10 mouse cellular contexts compared by ENCODE assay signal in genomic region chr13:56258196-56259020, GRCm38 (mm10). TPM values are rescaled to one million over a fixed set of nuclear protein-coding genes. Genes with fewer than 3 reads are reported as not detected.
DNase-seq lines count a peak whose midpoint lies in the region; ATAC-seq and TF ChIP-seq lines count a peak whose summit lies in the region.
"Had no signal": no experiment of that assay in that cellular context is flagged by ENCODE, and none has a peak within 500 bp of the region (broad histone marks: within the 10 kb centered on the region; RNA-seq: fewer than 3 reads in every experiment).

No protein-coding gene starts in this region.

- DNase-seq in liver, postnatal 0 days: no peak
- DNase-seq in gastrocnemius, adult 18-20 months (ENCODE audit: low spot score): no peak
- no peak for DNase-seq in urinary bladder, adult 18-20 months (ENCODE audit: low spot score in 2 of 2)
- DNase-seq: liver, embryonic 13.5 days had no signal

- no peaks in the 10 kb centered on the region for H3K9me3 ChIP-seq in liver, embryonic 12.5 days (replicated peaks)
- H3K9me3 ChIP-seq in liver, postnatal 0 days (ENCODE audit: low read length): no peaks in the 10 kb centered on the region
- H3K9me3 ChIP-seq in embryonic facial prominence, embryonic 13.5 days: no peaks in the 10 kb centered on the region
- H3K9me3 ChIP-seq in intestine, embryonic 15.5 days: no peaks in the 10 kb centered on the region
- H3K9me3 ChIP-seq: liver, embryonic 13.5 days had no signal

- no peak for ATAC-seq in liver, embryonic 12.5 days
- ATAC-seq in liver, postnatal 0 days: no peak
- no peak for ATAC-seq in embryonic facial prominence, embryonic 13.5 days (ENCODE audit: insufficient number of reproducible peaks, insufficient read depth, low FRiP score, low TSS enrichment, low read depth)
- no peak for ATAC-seq in intestine, embryonic 15.5 days
- ATAC-seq: activated CD4-positive, CD25-positive, alpha-beta regulatory T cell, adult 4 months had no signal

- no peaks in the 10 kb centered on the region for H3K4me1 ChIP-seq in liver, embryonic 12.5 days
- no peaks in the 10 kb centered on the region for H3K4me1 ChIP-seq in liver, postnatal 0 days (ENCODE audit: insufficient read depth)
- peaks cover 20% of the 10 kb centered on the region for H3K4me1 ChIP-seq in embryonic facial prominence, embryonic 13.5 days
- H3K4me1 ChIP-seq in intestine, embryonic 15.5 days (replicated peaks): peaks cover 3% of the 10 kb centered on the region
- H3K4me1 ChIP-seq in small intestine, adult 2 months (ENCODE audit: control insufficient read depth, insufficient read depth, insufficient read length, low read length): peaks cover 4% of the 10 kb centered on the region; the same call in 1 of the 2 replicates
- H3K4me1 ChIP-seq: liver, embryonic 13.5 days had no signal

- no peak for TF ChIP-seq EP300 in liver, postnatal 0 days (IDR thresholded peaks at IDR 0.05; ENCODE audit: low read depth)

- peaks cover 99% of the 10 kb centered on the region for H3K27me3 ChIP-seq in liver, embryonic 12.5 days (replicated peaks)
- peaks cover 86% of the 10 kb centered on the region for H3K27me3 ChIP-seq in liver, postnatal 0 days (ENCODE audit: insufficient read depth, low read length)
- peaks cover 100% of the 10 kb centered on the region for H3K27me3 ChIP-seq in embryonic facial prominence, embryonic 13.5 days
- H3K27me3 ChIP-seq in intestine, embryonic 15.5 days (replicated peaks): peaks cover 95% of the 10 kb centered on the region
- H3K27me3 ChIP-seq in small intestine, adult 2 months (ENCODE audit: control insufficient read depth, insufficient read depth, low read length): peaks cover 61% of the 10 kb centered on the region

- no peak for TF ChIP-seq CTCF in liver, postnatal 0 days (IDR thresholded peaks at IDR 0.05; ENCODE audit: low read depth)
- TF ChIP-seq CTCF in small intestine, adult 2 months (IDR thresholded peaks at IDR 0.05; ENCODE audit: extremely low read depth, insufficient read length, insufficient replicate concordance, low read depth, low read length): no peak

- WGBS in liver, embryonic 12.5 days (ENCODE audit: insufficient replicate concordance): 3% methylated on average over 52 of the region's 52 CpGs
- whole genome bisulfite sequencing in liver, postnatal 0 days (ENCODE audit: insufficient replicate concordance): 4% methylated on average over 52 of the region's 52 CpGs
- under 1% methylated on average over 52 of the region's 52 CpGs for WGBS in embryonic facial prominence, embryonic 13.5 days
- WGBS in intestine, embryonic 15.5 days: 1% methylated on average over 52 of the region's 52 CpGs
- WGBS in small intestine, adult 2 months: 2% methylated on average over 52 of the region's 52 CpGs

- no peak overlapping the region for H3K9ac ChIP-seq in liver, embryonic 12.5 days
- H3K9ac ChIP-seq in liver, postnatal 0 days (replicated peaks): no peak overlapping the region
- 0 out of 2 replicates have a peak overlapping the region, but pooled peaks have one; percentile 17 for H3K9ac ChIP-seq in embryonic facial prominence, embryonic 13.5 days
- no peak overlapping the region for H3K9ac ChIP-seq in intestine, embryonic 15.5 days
- H3K9ac ChIP-seq: liver, embryonic 13.5 days had no signal

- 0 out of 2 replicates have a peak overlapping the region, but pooled peaks have one; percentile 6 for H3K4me2 ChIP-seq in liver, embryonic 12.5 days
- H3K4me2 ChIP-seq in liver, postnatal 0 days (ENCODE audit: low read depth, low read length): no peak overlapping the region
- H3K4me2 ChIP-seq in embryonic facial prominence, embryonic 13.5 days: peak overlapping the region; percentile 57
- H3K4me2 ChIP-seq in intestine, embryonic 15.5 days (replicated peaks): peak overlapping the region; percentile 47
- H3K4me2 ChIP-seq: liver, embryonic 13.5 days had no signal

- H3K27ac ChIP-seq in liver, embryonic 12.5 days: no peak overlapping the region
- H3K27ac ChIP-seq in liver, postnatal 0 days (ENCODE audit: low read depth): no peak overlapping the region
- no peak overlapping the region for H3K27ac ChIP-seq in embryonic facial prominence, embryonic 13.5 days
- H3K27ac ChIP-seq in intestine, embryonic 15.5 days: no peak overlapping the region
- H3K27ac ChIP-seq in small intestine, adult 2 months (ENCODE audit: insufficient read depth, low read depth, low read length): no peak overlapping the region
- H3K27ac ChIP-seq: liver, embryonic 13.5 days had no signal

- no peak overlapping the region for H3K4me3 ChIP-seq in liver, embryonic 12.5 days
- H3K4me3 ChIP-seq in liver, postnatal 0 days (ENCODE audit: low read depth, low read length): no peak overlapping the region
- H3K4me3 ChIP-seq in embryonic facial prominence, embryonic 13.5 days: peak overlapping the region; percentile 32
- H3K4me3 ChIP-seq in intestine, embryonic 15.5 days (replicated peaks): peak overlapping the region; percentile 15; the same call in 1 of the 2 replicates
- H3K4me3 ChIP-seq in small intestine, adult 2 months (ENCODE audit: low read depth, low read length): peak overlapping the region; percentile 22
- H3K4me3 ChIP-seq: erythroblast, embryonic 14.5 days; liver, embryonic 13.5 days had no signal

- no peak for TF ChIP-seq POLR2A in small intestine, adult 2 months (IDR thresholded peaks at IDR 0.05; ENCODE audit: low read depth, low read length)

- no peaks in the 10 kb centered on the region for H3K36me3 ChIP-seq in liver, embryonic 12.5 days
- H3K36me3 ChIP-seq in liver, postnatal 0 days (replicated peaks; ENCODE audit: insufficient read depth, low read length): no peaks in the 10 kb centered on the region
- no peaks in the 10 kb centered on the region for H3K36me3 ChIP-seq in embryonic facial prominence, embryonic 13.5 days
- H3K36me3 ChIP-seq in intestine, embryonic 15.5 days: no peaks in the 10 kb centered on the region
- no peaks in the 10 kb centered on the region for H3K36me3 ChIP-seq in small intestine, adult 2 months (ENCODE audit: control insufficient read depth, insufficient read depth, low read length)
- H3K36me3 ChIP-seq: liver, embryonic 13.5 days had no signal

RNA-seq across cellular contexts. Expression of gene Neurog1, which starts 6.4 kb away (rescaled TPM):
- polyA plus RNA-seq in liver, embryonic 12.5 days (2016; fragmentation: Nextera tagmentation; extraction: Ambion mirVana): not detected in 2 replicates
- polyA plus RNA-seq in liver, postnatal 0 days (2015; fragmentation: Nextera tagmentation; extraction: Ambion mirVana): not detected in 2 replicates
- 1.1 and 2.0 TPM in 2 replicates for polyA plus RNA-seq in embryonic facial prominence, embryonic 13.5 days (2015; fragmentation: Nextera tagmentation; extraction: Ambion mirVana)
- polyA plus RNA-seq in intestine, embryonic 15.5 days (2015; fragmentation: Nextera tagmentation; extraction: Ambion mirVana): not detected in 2 replicates
- not detected in 2 replicates for polyA plus RNA-seq in small intestine, adult 2 months (2012; rRNA removed)
- total RNA-seq in gastrocnemius, adult 18-20 months (2021): not detected
- polyA plus RNA-seq: activated CD4-positive, CD25-positive, alpha-beta regulatory T cell, adult 4 months; erythroblast, embryonic 14.5 days; liver, embryonic 13.5 days had no signal

RNA-seq across cellular contexts. Expression of gene Cxcl14, which starts 37.9 kb away (rescaled TPM):
- polyA plus RNA-seq in liver, embryonic 12.5 days (2016; fragmentation: Nextera tagmentation; extraction: Ambion mirVana): 0.41 and 1.6 TPM in 2 replicates
- polyA plus RNA-seq in liver, postnatal 0 days (2015; fragmentation: Nextera tagmentation; extraction: Ambion mirVana): 0.06 and 0.12 TPM in 2 replicates
- polyA plus RNA-seq in embryonic facial prominence, embryonic 13.5 days (2015; fragmentation: Nextera tagmentation; extraction: Ambion mirVana): 589 and 679 TPM in 2 replicates
- polyA plus RNA-seq in intestine, embryonic 15.5 days (2015; fragmentation: Nextera tagmentation; extraction: Ambion mirVana): 7.9 and 9.9 TPM in 2 replicates
- 35.7 and 68.8 TPM in 2 replicates for polyA plus RNA-seq in small intestine, adult 2 months (2012; rRNA removed)
- total RNA-seq in gastrocnemius, adult 18-20 months (2021): 10 to 100 TPM; 39.5 to 54.4 TPM
- polyA plus RNA-seq: activated CD4-positive, CD25-positive, alpha-beta regulatory T cell, adult 4 months; erythroblast, embryonic 14.5 days had no signal

Comparison
In these comparisons a context has a peak if more than half of its experiments do, and no peak if none do; other contexts are left out.
1. H3K4me3 ChIP-seq: peak in embryonic facial prominence, embryonic 13.5 days (single experiment), intestine, embryonic 15.5 days (single experiment) and small intestine, adult 2 months (single experiment); none in liver, embryonic 12.5 days (single experiment) and liver, postnatal 0 days (single experiment).